ENCODE assay signal across 8 mouse cellular contexts in the genomic region with DNA sequence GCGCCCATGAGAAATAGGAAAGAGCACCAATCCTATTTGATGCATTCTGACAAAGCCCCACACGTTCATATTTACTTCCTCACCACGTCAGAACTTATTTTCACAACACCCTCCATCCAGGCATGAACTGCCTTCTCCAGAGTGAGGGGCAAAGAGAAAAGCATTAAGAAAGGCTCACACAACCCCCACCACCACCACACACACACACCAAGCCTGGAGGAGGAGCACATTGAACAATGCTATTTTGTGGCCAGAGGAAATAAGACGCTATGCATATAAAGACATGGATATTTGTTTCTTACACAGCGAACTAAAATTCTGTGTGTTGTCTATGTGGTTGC.
A peak's percentile ranks its signal among the peaks of the same experiment; 100 is the strongest.
DNase-seq lines count a peak whose midpoint lies in the region; ATAC-seq and TF ChIP-seq lines count a peak whose summit lies in the region.

No protein-coding gene starts in this region.

- H3K27ac ChIP-seq in heart, embryonic 13.5 days (replicated peaks) = peak overlapping the region; percentile 79
- H3K27ac ChIP-seq in bone marrow macrophage, adult 2 months (ENCODE audit: insufficient read depth, low read depth, low read length) = peak overlapping the region; percentile 90
- peak overlapping the region; percentile 88 for H3K27ac ChIP-seq in macrophage

- WGBS in heart, embryonic 13.5 days = 48% methylated on average over 5 of the region's 5 CpGs
- 18% methylated on average over 5 of the region's 5 CpGs for WGBS in macrophage (ENCODE audit: missing documents)

- H3K4me2 ChIP-seq in heart, embryonic 13.5 days = peak overlapping the region; percentile 60

- H3K4me3 ChIP-seq in heart, embryonic 13.5 days = peak overlapping the region; percentile 37
- H3K4me3 ChIP-seq in bone marrow macrophage, adult 2 months (ENCODE audit: insufficient read depth, low read length) = peak overlapping the region; percentile 45
- H3K4me3 ChIP-seq in macrophage (ENCODE audit: inconsistent target) = peak overlapping the region; percentile 40

- no peak for ATAC-seq in heart, embryonic 13.5 days (ENCODE audit: extremely low read depth, insufficient number of reproducible peaks, low FRiP score, low TSS enrichment)
- peak; percentile 28 for ATAC-seq in granulocyte monocyte progenitor cell, adult 5-6 weeks (replicated peaks; ENCODE audit: poor library complexity, severe bottlenecking)

- no peaks in the 10 kb centered on the region for H3K27me3 ChIP-seq in heart, embryonic 13.5 days (replicated peaks)

- no peak for TF ChIP-seq CTCF in bone marrow macrophage, adult 2 months (IDR thresholded peaks at IDR 0.05; ENCODE audit: low read depth, low read length)

- TF ChIP-seq POLR2A in bone marrow macrophage, adult 2 months (IDR thresholded peaks at IDR 0.05; ENCODE audit: borderline replicate concordance, low read depth, low read length) = no peak

- H3K79me2 ChIP-seq in macrophage (ENCODE audit: inconsistent target) = no peaks in the 10 kb centered on the region

- H3K4me1 ChIP-seq in heart, embryonic 13.5 days = peaks cover 15% of the 10 kb centered on the region
- peaks cover 26% of the 10 kb centered on the region for H3K4me1 ChIP-seq in bone marrow macrophage, adult 2 months (ENCODE audit: control insufficient read depth, insufficient read depth, low read length)

- H3K9me3 ChIP-seq in heart, embryonic 13.5 days = no peaks in the 10 kb centered on the region

- no peak for DNase-seq in heart, adult 18-20 months
- no peak for DNase-seq in gastrocnemius, postnatal 4 days (ENCODE audit: low spot score in 2 of 2)
- DNase-seq in ovary, postnatal 36 days (ENCODE audit: low spot score) = no peak
- DNase-seq in urinary bladder, postnatal 14 days (ENCODE audit: low spot score) = no peak

- H3K36me3 ChIP-seq in heart, embryonic 13.5 days = no peaks in the 10 kb centered on the region
- H3K36me3 ChIP-seq in macrophage (ENCODE audit: inconsistent target) = no peaks in the 10 kb centered on the region

- H3K9ac ChIP-seq in heart, embryonic 13.5 days = no peak overlapping the region
